Mouse (Mus musculus): ENCODE measurements around the gene Zfp978. TPM values are rescaled to one million over a fixed set of nuclear protein-coding genes. Genes with fewer than 3 reads are reported as not detected.
"Not testable (repeated sequence)": the region's sequence is repeated elsewhere in the genome, so short reads cannot be mapped to it uniquely, and the experiment has no call there.

Gene Zfp978
- total and polyA plus RNA-seq, 2 experiments = not detected

- Histone ChIP-seq H3K4me1 (ENCODE audit: control insufficient read depth, insufficient read depth, low read length) (no peaks in the 10 kb centered on the region), H3K36me3 (ENCODE audit: control insufficient read depth, insufficient read depth, low read length) (no peaks in the 10 kb centered on the region), H3K79me2 (ENCODE audit: control insufficient read depth, insufficient read depth, low read length) (no peaks in the 10 kb centered on the region), H3K9ac (ENCODE audit: low read depth, low read length) (no peak overlapping the region), H3K27ac (replicated peaks; ENCODE audit: insufficient read depth, low read depth, low read length) (no peak overlapping the region), H3K4me3 (ENCODE audit: insufficient read depth, low read depth, low read length) (no peak overlapping the region), H3K27me3 (ENCODE audit: control insufficient read depth, insufficient read depth, low read length) (0 out of 2 replicates have a peak, but pooled peaks cover 3% of the 10 kb centered on the region)
- 50% methylated on average over 8 of the region's 8 CpGs for WGBS
- no peak for DNase-seq (ENCODE audit: extremely low read depth, low read depth, low spot score)
- no peak for TF ChIP-seq CTCF (IDR thresholded peaks at IDR 0.05; ENCODE audit: low read depth, low read length)
Measured at GRCm38 (mm10) chr4:147417157-147417778, 56.2 kb downstream of the Zfp978 start.

- H3K27me3 ChIP-seq (ENCODE audit: control insufficient read depth, insufficient read depth, low read length) = 0 out of 2 replicates have a peak, but pooled peaks cover 3% of the 10 kb centered on the region
- 60% methylated on average over 10 of the region's 10 CpGs for WGBS
- H3K27ac ChIP-seq (replicated peaks; ENCODE audit: insufficient read depth, low read depth, low read length) = no peak overlapping the region
- no peak for DNase-seq (ENCODE audit: extremely low read depth, low read depth, low spot score)
- no peaks in the 10 kb centered on the region for H3K36me3 ChIP-seq (ENCODE audit: control insufficient read depth, insufficient read depth, low read length)
- TF ChIP-seq POLR2A (IDR thresholded peaks at IDR 0.05; ENCODE audit: extremely low read depth, insufficient read depth, low read length) (no peak), CTCF (IDR thresholded peaks at IDR 0.05; ENCODE audit: low read depth, low read length) (no peak)
- no peaks in the 10 kb centered on the region for H3K4me1 ChIP-seq (ENCODE audit: control insufficient read depth, insufficient read depth, low read length)
- no peak overlapping the region for H3K4me3 ChIP-seq (ENCODE audit: insufficient read depth, low read depth, low read length)
- no peaks in the 10 kb centered on the region for H3K79me2 ChIP-seq (ENCODE audit: control insufficient read depth, insufficient read depth, low read length)
- no peak overlapping the region for H3K9ac ChIP-seq (ENCODE audit: low read depth, low read length)
Measured at GRCm38 (mm10) chr4:147417921-147418320, 56.8 kb downstream of the Zfp978 start.

GRCm38 (mm10) chr4:147418333-147418732 is 57.2 kb downstream of the Zfp978 start:
- not testable (repeated sequence) for H3K27me3 ChIP-seq (ENCODE audit: control insufficient read depth, insufficient read depth, low read length); DNase-seq (ENCODE audit: extremely low read depth, low read depth, low spot score); H3K27ac ChIP-seq (replicated peaks; ENCODE audit: insufficient read depth, low read depth, low read length); H3K36me3 ChIP-seq (ENCODE audit: control insufficient read depth, insufficient read depth, low read length); H3K9ac ChIP-seq (ENCODE audit: low read depth, low read length); H3K4me1 ChIP-seq (ENCODE audit: control insufficient read depth, insufficient read depth, low read length); H3K79me2 ChIP-seq (ENCODE audit: control insufficient read depth, insufficient read depth, low read length); H3K4me3 ChIP-seq (ENCODE audit: insufficient read depth, low read depth, low read length)
- WGBS = 50% methylated on average over 7 of the region's 7 CpGs

GRCm38 (mm10) chr4:147419190-147419589 is 58.1 kb downstream of the Zfp978 start:
- not testable (repeated sequence) for H3K27ac ChIP-seq (replicated peaks; ENCODE audit: insufficient read depth, low read depth, low read length); DNase-seq (ENCODE audit: extremely low read depth, low read depth, low spot score); H3K27me3 ChIP-seq (ENCODE audit: control insufficient read depth, insufficient read depth, low read length); H3K4me1 ChIP-seq (ENCODE audit: control insufficient read depth, insufficient read depth, low read length); H3K4me3 ChIP-seq (ENCODE audit: insufficient read depth, low read depth, low read length); H3K79me2 ChIP-seq (ENCODE audit: control insufficient read depth, insufficient read depth, low read length); H3K36me3 ChIP-seq (ENCODE audit: control insufficient read depth, insufficient read depth, low read length); H3K9ac ChIP-seq (ENCODE audit: low read depth, low read length)
- WGBS = 76% methylated on average over 8 of the region's 8 CpGs

- 79% methylated on average over 5 of the region's 5 CpGs for WGBS
- not testable (repeated sequence) for H3K27me3 ChIP-seq (ENCODE audit: control insufficient read depth, insufficient read depth, low read length); H3K4me1 ChIP-seq (ENCODE audit: control insufficient read depth, insufficient read depth, low read length); DNase-seq (ENCODE audit: extremely low read depth, low read depth, low spot score); H3K9ac ChIP-seq (ENCODE audit: low read depth, low read length); H3K27ac ChIP-seq (replicated peaks; ENCODE audit: insufficient read depth, low read depth, low read length); H3K36me3 ChIP-seq (ENCODE audit: control insufficient read depth, insufficient read depth, low read length); H3K4me3 ChIP-seq (ENCODE audit: insufficient read depth, low read depth, low read length); H3K79me2 ChIP-seq (ENCODE audit: control insufficient read depth, insufficient read depth, low read length)
Measured at GRCm38 (mm10) chr4:147419756-147420590, 58.9 kb downstream of the Zfp978 start.

- H3K27ac ChIP-seq (replicated peaks; ENCODE audit: insufficient read depth, low read depth, low read length) = no peak overlapping the region
- H3K4me3 ChIP-seq (ENCODE audit: insufficient read depth, low read depth, low read length) = no peak overlapping the region
- 66% methylated on average over 3 of the region's 3 CpGs for WGBS
- TF ChIP-seq CTCF (IDR thresholded peaks at IDR 0.05; ENCODE audit: low read depth, low read length) (no peak), POLR2A (IDR thresholded peaks at IDR 0.05; ENCODE audit: extremely low read depth, insufficient read depth, low read length) (no peak)
- H3K27me3 ChIP-seq (ENCODE audit: control insufficient read depth, insufficient read depth, low read length) = 0 out of 2 replicates have a peak, but pooled peaks cover 7% of the 10 kb centered on the region
- no peaks in the 10 kb centered on the region for H3K4me1 ChIP-seq (ENCODE audit: control insufficient read depth, insufficient read depth, low read length)
- no peaks in the 10 kb centered on the region for H3K79me2 ChIP-seq (ENCODE audit: control insufficient read depth, insufficient read depth, low read length)
- no peak for DNase-seq (ENCODE audit: extremely low read depth, low read depth, low spot score)
- no peaks in the 10 kb centered on the region for H3K36me3 ChIP-seq (ENCODE audit: control insufficient read depth, insufficient read depth, low read length)
- H3K9ac ChIP-seq (ENCODE audit: low read depth, low read length) = no peak overlapping the region
Measured at GRCm38 (mm10) chr4:147420794-147421193, 59.7 kb downstream of the Zfp978 start.

- not testable (repeated sequence) for H3K9ac ChIP-seq (ENCODE audit: low read depth, low read length); H3K36me3 ChIP-seq (ENCODE audit: control insufficient read depth, insufficient read depth, low read length); H3K27ac ChIP-seq (replicated peaks; ENCODE audit: insufficient read depth, low read depth, low read length); DNase-seq (ENCODE audit: extremely low read depth, low read depth, low spot score); H3K79me2 ChIP-seq (ENCODE audit: control insufficient read depth, insufficient read depth, low read length); H3K27me3 ChIP-seq (ENCODE audit: control insufficient read depth, insufficient read depth, low read length); H3K4me1 ChIP-seq (ENCODE audit: control insufficient read depth, insufficient read depth, low read length); H3K4me3 ChIP-seq (ENCODE audit: insufficient read depth, low read depth, low read length)
- 26% methylated on average over 1 of the region's 1 CpGs for WGBS
Measured at GRCm38 (mm10) chr4:147421316-147421715, 60.2 kb downstream of the Zfp978 start.
